28 mouse cellular contexts compared by ENCODE assay signal in genomic region chr15:26748484-26748883, GRCm38 (mm10).
"Had no signal": no experiment of that assay in that cellular context is flagged by ENCODE, and none has a peak within 500 bp of the region (broad histone marks: within the 10 kb centered on the region; RNA-seq: fewer than 3 reads in every experiment).

No protein-coding gene starts in this region.

- ATAC-seq: forebrain, embryonic 13.5 days; forebrain, embryonic 14.5 days; forebrain, embryonic 15.5 days; forebrain, embryonic 16.5 days; forebrain, postnatal 0 days had no signal

- H3K4me3 ChIP-seq: embryonic facial prominence, embryonic 10.5 days; embryonic facial prominence, embryonic 12.5 days; embryonic facial prominence, embryonic 13.5 days; embryonic facial prominence, embryonic 15.5 days; erythroblast, embryonic 14.5 days; forebrain, embryonic 10.5 days; forebrain, embryonic 12.5 days; forebrain, embryonic 13.5 days; forebrain, embryonic 15.5 days; gastrocnemius, adult 2 months; heart, adult 2 months had no signal

- DNase-seq: cerebellum, adult 8-10 months; cerebellum, adult 9-10 months; cerebellum, adult 9-11 months; cerebellum, postnatal 10 days; cerebellum, postnatal 14 days; cerebellum, postnatal 25 days; cerebellum, postnatal 36 days; embryo, embryonic 11 days; forebrain, postnatal 0 days; gastrocnemius, adult 2 months; gastrocnemius, postnatal 10 days; gastrocnemius, postnatal 14 days; gastrocnemius, postnatal 25 days; gastrocnemius, postnatal 36 days; heart, adult 11 months; heart, adult 18-20 months; heart, adult 2 months had no signal

- H3K4me1 ChIP-seq: embryonic facial prominence, embryonic 10.5 days; embryonic facial prominence, embryonic 12.5 days; embryonic facial prominence, embryonic 15.5 days; forebrain, embryonic 10.5 days; forebrain, embryonic 12.5 days; forebrain, embryonic 13.5 days; forebrain, embryonic 15.5 days had no signal
